10 mouse cellular contexts compared by ENCODE assay signal in the genomic region with DNA sequence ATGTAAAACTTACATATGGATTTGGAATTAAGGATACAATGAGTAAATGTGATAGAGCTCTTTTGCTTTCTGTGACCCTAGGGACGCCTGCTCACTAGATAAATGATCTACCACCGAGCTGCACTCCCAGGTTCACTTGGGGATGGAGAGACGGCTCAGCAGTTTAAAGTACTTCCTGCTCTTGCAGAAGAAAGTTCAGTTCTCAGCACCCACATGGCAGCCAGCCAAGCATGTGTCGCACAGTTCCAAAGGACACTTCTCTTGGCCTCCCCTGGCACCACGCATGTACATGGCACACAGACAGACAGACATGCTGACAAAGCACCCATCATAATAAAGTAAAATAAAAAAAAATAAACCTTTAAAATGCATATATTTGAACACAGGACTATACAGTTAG.
DNase-seq lines count a peak whose midpoint lies in the region; ATAC-seq and TF ChIP-seq lines count a peak whose summit lies in the region.
"Had no signal": no experiment of that assay in that cellular context is flagged by ENCODE, and none has a peak within 500 bp of the region (broad histone marks: within the 10 kb centered on the region; RNA-seq: fewer than 3 reads in every experiment).

No protein-coding gene starts in this region.

- TF ChIP-seq CTCF in liver, adult 2 months (IDR thresholded peaks at IDR 0.05; ENCODE audit: low read depth, low read length): no peak

- WGBS in liver, adult 2 months: 10% methylated on average over 5 of the region's 5 CpGs
- 55% methylated on average over 5 of the region's 5 CpGs for WGBS in liver, embryonic 12.5 days (ENCODE audit: insufficient replicate concordance)

- H3K79me2 ChIP-seq in liver, adult 2 months (ENCODE audit: control insufficient read depth, insufficient read depth, low read length): no peaks in the 10 kb centered on the region

- H3K9ac ChIP-seq in liver, adult 2 months (ENCODE audit: low read depth, low read length): no peak overlapping the region
- no peak overlapping the region for H3K9ac ChIP-seq in liver, embryonic 12.5 days
- H3K9ac ChIP-seq: heart, embryonic 15.5 days had no signal

- H3K9me3 ChIP-seq in liver, embryonic 12.5 days (replicated peaks): no peaks in the 10 kb centered on the region
- H3K9me3 ChIP-seq: heart, embryonic 15.5 days had no signal

- DNase-seq in liver, adult 2 months (ENCODE audit: extremely low read depth, low read depth, low spot score): peak; percentile 86
- peak; percentile 54 to 55 for DNase-seq in cerebellum, postnatal 14 days
- peak; percentile 72 to 83 for DNase-seq in kidney, postnatal 4 days
- peak; percentile 50 for DNase-seq in thymus, postnatal 14 days
- DNase-seq in Muller cell, postnatal 12 days (ENCODE audit: inconsistent ontology term): no peak
- DNase-seq in left cerebral cortex, adult 11 months (ENCODE audit: low spot score): no peak

- no peaks in the 10 kb centered on the region for H3K36me3 ChIP-seq in liver, adult 2 months (ENCODE audit: control insufficient read depth, insufficient read depth, low read length)
- H3K36me3 ChIP-seq in liver, embryonic 12.5 days: no peaks in the 10 kb centered on the region
- H3K36me3 ChIP-seq: heart, embryonic 15.5 days had no signal

- TF ChIP-seq POLR2A in liver, adult 2 months (IDR thresholded peaks at IDR 0.05; ENCODE audit: extremely low read depth, insufficient read depth, low read length): no peak

- no peak for ATAC-seq in liver, embryonic 12.5 days

- H3K4me1 ChIP-seq in liver, adult 2 months (ENCODE audit: control insufficient read depth, insufficient read depth, low read length): peaks cover 4% of the 10 kb centered on the region
- H3K4me1 ChIP-seq in liver, embryonic 12.5 days: no peaks in the 10 kb centered on the region

- no peaks in the 10 kb centered on the region for H3K27me3 ChIP-seq in liver, adult 2 months (ENCODE audit: control insufficient read depth, insufficient read depth, low read length)
- H3K27me3 ChIP-seq in liver, embryonic 12.5 days (replicated peaks): no peaks in the 10 kb centered on the region
- H3K27me3 ChIP-seq: heart, embryonic 15.5 days had no signal

- H3K4me2 ChIP-seq in liver, embryonic 12.5 days: no peak overlapping the region
- H3K4me2 ChIP-seq: heart, embryonic 15.5 days had no signal

- H3K27ac ChIP-seq in liver, adult 2 months (replicated peaks; ENCODE audit: insufficient read depth, low read depth, low read length): no peak overlapping the region
- H3K27ac ChIP-seq in liver, embryonic 12.5 days: no peak overlapping the region
- H3K27ac ChIP-seq: heart, embryonic 15.5 days; macrophage had no signal

- H3K4me3 ChIP-seq in liver, adult 2 months (ENCODE audit: insufficient read depth, low read depth, low read length): no peak overlapping the region
- H3K4me3 ChIP-seq in liver, embryonic 12.5 days: no peak overlapping the region
- H3K4me3 ChIP-seq: erythroblast, embryonic 14.5 days; heart, embryonic 15.5 days had no signal

Comparison
In these comparisons a context has a peak if more than half of its experiments do, and no peak if none do; other contexts are left out.
1. DNase-seq: peak in liver, adult 2 months (single experiment), cerebellum, postnatal 14 days (2 of 2), kidney, postnatal 4 days (2 of 2) and thymus, postnatal 14 days (single experiment); none in Muller cell, postnatal 12 days (single experiment) and left cerebral cortex, adult 11 months (single experiment).